Mouse (Mus musculus) small intestine, adult 2 months (tissue): ENCODE measurements at regions not wholly inside any gene's neighbourhood (a gene's known extent, or its start where the extent isn't known, plus 50 kb on each side); places are given as distances from the start of the nearest gene placed in this dataset.

Experiments used
- H3K27ac ChIP-seq: fragments of 200-500 bp; 2 replicates; pipeline ENCODE4 v1.5.1; 2012; ENCODE audit warnings: low read depth, low read length, control low read depth, inconsistent platforms; ENCODE audit not compliant: insufficient read depth
- H3K27me3 ChIP-seq: fragments of 200-500 bp; 2 replicates; pipeline ENCODE4 v1.6.1; 2012; ENCODE audit warnings: mild to moderate bottlenecking, moderate library complexity, low read length, inconsistent platforms; ENCODE audit not compliant: control insufficient read depth, insufficient read depth
- H3K36me3 ChIP-seq: fragments of 200-500 bp; 2 replicates; pipeline ENCODE4 v1.6.1; 2012; ENCODE audit warnings: mild to moderate bottlenecking, low read length, control low read depth, inconsistent platforms; ENCODE audit not compliant: control insufficient read depth, insufficient read depth
- H3K4me1 ChIP-seq: fragments of 200-500 bp; 2 replicates; pipeline ENCODE4 v1.6.1; 2012; ENCODE audit warnings: low read length, inconsistent platforms, mixed read lengths; ENCODE audit not compliant: control insufficient read depth, insufficient read depth, insufficient read length
- H3K4me3 ChIP-seq: fragments of 200-500 bp; 2 replicates; pipeline ENCODE4 v1.5.1; 2012; ENCODE audit warnings: low read depth, mild to moderate bottlenecking, control low read depth, inconsistent platforms, low read length, moderate library complexity
- CTCF ChIP-seq: fragments of 200-500 bp; IDR thresholded peaks from 2 replicates; pipeline ENCODE4 v1.5.1; 2012; ENCODE audit warnings: low read depth, mild to moderate bottlenecking, control low read depth, inconsistent platforms, low read length, moderate library complexity, mixed read lengths; ENCODE audit not compliant: insufficient replicate concordance, insufficient read length; ENCODE audit errors: extremely low read depth
- POLR2A ChIP-seq: fragments of 200-500 bp; IDR thresholded peaks from 2 replicates; pipeline ENCODE4 v1.6.1; 2012; ENCODE audit warnings: low read depth, mild to moderate bottlenecking, control low read depth, inconsistent platforms, low read length, moderate library complexity
- WGBS: fragments of 180-500 bp; shearing (Covaris S2); methylation state at CpG from one replicate; pipeline ENCODE4 v1.1.7; 2018; 5-methylcytosine and 5-hydroxymethylcytosine counted together

DNA sequence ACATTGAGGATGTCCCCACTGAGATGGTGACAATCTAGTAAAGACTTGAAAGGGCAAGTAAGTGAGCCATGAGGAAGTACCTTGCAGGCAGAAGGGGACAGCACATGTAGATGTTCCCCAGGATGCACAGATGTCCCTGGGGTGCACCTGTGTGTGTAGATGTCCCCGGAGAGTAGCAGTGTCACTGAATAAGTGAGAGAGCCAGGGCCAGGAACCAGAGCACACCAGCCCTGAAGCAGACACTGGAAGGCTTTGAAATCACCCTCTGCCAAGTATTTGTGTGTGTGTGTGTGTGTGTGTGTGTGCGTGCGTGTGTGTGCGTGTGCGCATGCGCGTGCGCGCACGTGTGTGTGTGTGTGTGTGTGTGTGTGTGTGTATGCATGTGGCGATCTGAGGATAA lies 132.1 kb upstream of the Auts2 start:
- 88% methylated on average over 11 of the region's 11 CpGs for WGBS
- TF ChIP-seq CTCF: no peak
- TF ChIP-seq POLR2A: no peak
- Histone ChIP-seq H3K27ac (no peak overlapping the region), H3K27me3 (no peaks in the 10 kb centered on the region), H3K4me1 (no peaks in the 10 kb centered on the region), H3K36me3 (no peaks in the 10 kb centered on the region), H3K4me3 (no peak overlapping the region)

GRCm38 (mm10) chr5:132673599-132674305 lies 130.6 kb upstream of the Auts2 start:
- 50% methylated on average over 6 of the region's 6 CpGs for WGBS
- no peaks in the 10 kb centered on the region for H3K27me3 ChIP-seq
- H3K4me3 ChIP-seq: no peak overlapping the region
- TF ChIP-seq POLR2A (no peak), CTCF (no peak)
- no peak overlapping the region for H3K27ac ChIP-seq
- H3K4me1 ChIP-seq: no peaks in the 10 kb centered on the region
- no peaks in the 10 kb centered on the region for H3K36me3 ChIP-seq

- Histone ChIP-seq H3K27me3 (no peaks in the 10 kb centered on the region), H3K4me3 (no peak overlapping the region), H3K27ac (no peak overlapping the region), H3K36me3 (no peaks in the 10 kb centered on the region), H3K4me1 (no peaks in the 10 kb centered on the region)
- 62% methylated on average over 5 of the region's 5 CpGs for WGBS
- TF ChIP-seq CTCF (no peak), POLR2A (no peak)
Observed at GRCm38 (mm10) chr5:132671496-132671895, 128.4 kb upstream of the Auts2 start.

- TF ChIP-seq POLR2A (no peak), CTCF (no peak)
- no peak overlapping the region for H3K27ac ChIP-seq
- no peaks in the 10 kb centered on the region for H3K4me1 ChIP-seq
- no peaks in the 10 kb centered on the region for H3K36me3 ChIP-seq
- WGBS: 59% methylated on average over 4 of the region's 4 CpGs
- H3K27me3 ChIP-seq: no peaks in the 10 kb centered on the region
- no peak overlapping the region for H3K4me3 ChIP-seq
Observed at GRCm38 (mm10) chr5:132667316-132667715, 124.2 kb upstream of the Auts2 start.

- TF ChIP-seq POLR2A: no peak
- no peak for TF ChIP-seq CTCF
- no peak overlapping the region for H3K4me3 ChIP-seq
- H3K27me3 ChIP-seq: no peaks in the 10 kb centered on the region
- H3K36me3 ChIP-seq: no peaks in the 10 kb centered on the region
- H3K4me1 ChIP-seq: no peaks in the 10 kb centered on the region
- WGBS: 78% methylated on average over 1 of the region's 1 CpGs
- H3K27ac ChIP-seq: no peak overlapping the region
Observed at GRCm38 (mm10) chr5:132661266-132661665, 118.1 kb upstream of the Auts2 start.

GRCm38 (mm10) chr5:132660036-132660435 lies 116.9 kb upstream of the Auts2 start:
- 77% methylated on average over 7 of the region's 7 CpGs for WGBS
- H3K4me3 ChIP-seq: no peak overlapping the region
- no peaks in the 10 kb centered on the region for H3K36me3 ChIP-seq
- TF ChIP-seq POLR2A (no peak), CTCF (no peak)
- no peaks in the 10 kb centered on the region for H3K4me1 ChIP-seq
- no peak overlapping the region for H3K27ac ChIP-seq
- H3K27me3 ChIP-seq: no peaks in the 10 kb centered on the region

GRCm38 (mm10) chr5:132654382-132654781 lies 111.2 kb upstream of the Auts2 start:
- Histone ChIP-seq H3K4me1 (no peaks in the 10 kb centered on the region), H3K27me3 (peaks cover 2% of the 10 kb centered on the region; the same call in 1 of the 2 replicates), H3K4me3 (no peak overlapping the region), H3K36me3 (no peaks in the 10 kb centered on the region), H3K27ac (no peak overlapping the region)
- TF ChIP-seq CTCF: no peak
- no peak for TF ChIP-seq POLR2A
- 89% methylated on average over 7 of the region's 7 CpGs for WGBS
